Mouse (Mus musculus) forebrain, embryonic 15.5 days (tissue): ENCODE measurements around the gene Postn. TPM values are rescaled to one million over a fixed set of nuclear protein-coding genes. Genes with fewer than 3 reads are reported as not detected.

Experiments used
- ATAC-seq: fragments of 200-750 bp; cut with Nextera tagmentation; replicated peaks from 2 replicates; pipeline ENCODE4 v1.8.0; 2017; ENCODE audit warnings: mild to moderate bottlenecking, moderate TSS enrichment, moderate library complexity
- H3K27ac ChIP-seq: fragments of 300-500 bp; sonication (generic); replicated peaks from 2 replicates; pipeline ENCODE4 v1.5.1; 2015; ENCODE audit warnings: mild to moderate bottlenecking, inconsistent platforms
- H3K27me3 ChIP-seq: fragments of 300-500 bp; sonication (generic); 2 replicates; pipeline ENCODE4 v1.6.1; 2015; ENCODE audit warnings: inconsistent platforms
- H3K36me3 ChIP-seq: fragments of 300-500 bp; sonication (generic); 2 replicates; pipeline ENCODE4 v1.6.1; 2015; ENCODE audit warnings: mild to moderate bottlenecking, inconsistent platforms
- H3K4me1 ChIP-seq: fragments of 300-500 bp; sonication (generic); 2 replicates; pipeline ENCODE4 v1.6.1; 2015; ENCODE audit warnings: inconsistent platforms
- H3K4me2 ChIP-seq: fragments of 300-500 bp; sonication (generic); replicated peaks from 2 replicates; pipeline ENCODE4 v1.6.1; 2015; ENCODE audit warnings: mild to moderate bottlenecking, inconsistent platforms
- H3K4me3 ChIP-seq: fragments of 300-500 bp; sonication (generic); 2 replicates; pipeline ENCODE4 v1.5.1; 2015; ENCODE audit warnings: mild to moderate bottlenecking, inconsistent platforms
- H3K9ac ChIP-seq: fragments of 300-500 bp; sonication (generic); replicated peaks from 2 replicates; pipeline ENCODE4 v1.6.1; 2015; ENCODE audit warnings: mild to moderate bottlenecking, inconsistent platforms
- H3K9me3 ChIP-seq: fragments of 300-500 bp; sonication (generic); 2 replicates; pipeline ENCODE4 v1.6.1; 2016; ENCODE audit warnings: inconsistent platforms
- WGBS: fragments of 180-500 bp; shearing (Covaris S2); methylation state at CpG from one replicate; pipeline ENCODE4 v1.1.7; 2015; ENCODE audit warnings: mixed read lengths; 5-methylcytosine and 5-hydroxymethylcytosine counted together
- polyA plus RNA-seq: library from polyadenylated mRNA; unstranded; fragments of >200 nt; fragmentation: Nextera tagmentation; extraction: Ambion mirVana; gene quantifications from 2 replicates; pipeline ENCODE4 v1.2.1, GENCODE M21; 2015

Gene Postn
- polyA plus RNA-seq, 1 experiment from 2014 or later, result 12.2 TPM

GRCm38 (mm10) chr3:54399321-54399720 lies 38.4 kb downstream of the Postn start:
- no peaks in the 10 kb centered on the region for H3K4me1 ChIP-seq
- no peak for ATAC-seq
- no peak overlapping the region for H3K27ac ChIP-seq
- H3K9me3 ChIP-seq, result no peaks in the 10 kb centered on the region
- H3K4me3 ChIP-seq, result no peak overlapping the region
- WGBS, result 39% methylated on average over 2 of the region's 2 CpGs
- H3K27me3 ChIP-seq, result no peaks in the 10 kb centered on the region
- H3K4me2 ChIP-seq, result no peak overlapping the region
- H3K9ac ChIP-seq, result no peak overlapping the region
- no peaks in the 10 kb centered on the region for H3K36me3 ChIP-seq

GRCm38 (mm10) chr3:54399911-54400310 lies 39.0 kb downstream of the Postn start:
- H3K4me3 ChIP-seq, result no peak overlapping the region
- WGBS, result 74% methylated on average over 2 of the region's 2 CpGs
- no peak overlapping the region for H3K9ac ChIP-seq
- no peaks in the 10 kb centered on the region for H3K9me3 ChIP-seq
- no peaks in the 10 kb centered on the region for H3K36me3 ChIP-seq
- no peaks in the 10 kb centered on the region for H3K27me3 ChIP-seq
- H3K27ac ChIP-seq, result no peak overlapping the region
- H3K4me1 ChIP-seq, result no peaks in the 10 kb centered on the region
- no peak overlapping the region for H3K4me2 ChIP-seq
- ATAC-seq, result no peak

- no peak overlapping the region for H3K9ac ChIP-seq
- H3K4me2 ChIP-seq, result no peak overlapping the region
- no peaks in the 10 kb centered on the region for H3K36me3 ChIP-seq
- ATAC-seq, result no peak
- H3K4me1 ChIP-seq, result no peaks in the 10 kb centered on the region
- no peak overlapping the region for H3K27ac ChIP-seq
- H3K4me3 ChIP-seq, result no peak overlapping the region
- no peaks in the 10 kb centered on the region for H3K27me3 ChIP-seq
- H3K9me3 ChIP-seq, result no peaks in the 10 kb centered on the region
- WGBS, result 79% methylated on average over 1 of the region's 1 CpGs
Observed at GRCm38 (mm10) chr3:54400617-54401016, 39.7 kb downstream of the Postn start.

GRCm38 (mm10) chr3:54401706-54402105 lies 40.8 kb downstream of the Postn start:
- Histone ChIP-seq H3K4me2 (no peak overlapping the region), H3K27me3 (no peaks in the 10 kb centered on the region)

GRCm38 (mm10) chr3:54403791-54404190 lies 42.9 kb downstream of the Postn start:
- Histone ChIP-seq H3K9me3 (no peaks in the 10 kb centered on the region), H3K4me2 (no peak overlapping the region), H3K36me3 (no peaks in the 10 kb centered on the region), H3K27me3 (no peaks in the 10 kb centered on the region), H3K27ac (no peak overlapping the region), H3K4me3 (no peak overlapping the region), H3K9ac (no peak overlapping the region), H3K4me1 (no peaks in the 10 kb centered on the region)
- 83% methylated on average over 3 of the region's 3 CpGs for WGBS
- ATAC-seq, result no peak

More at GRCm38 (mm10) chr3:54401706-54402105, 40.8 kb downstream of the Postn start:
- H3K4me3 ChIP-seq, result no peak overlapping the region
- H3K4me1 ChIP-seq, result no peaks in the 10 kb centered on the region
- H3K9me3 ChIP-seq, result no peaks in the 10 kb centered on the region
- WGBS, result 90% methylated on average over 5 of the region's 5 CpGs
- ATAC-seq, result no peak
- H3K27ac ChIP-seq, result no peak overlapping the region
- no peak overlapping the region for H3K9ac ChIP-seq
- H3K36me3 ChIP-seq, result no peaks in the 10 kb centered on the region

GRCm38 (mm10) chr3:54406567-54406966 lies 45.7 kb downstream of the Postn start:
- H3K27ac ChIP-seq, result no peak overlapping the region
- H3K36me3 ChIP-seq, result no peaks in the 10 kb centered on the region
- no peak overlapping the region for H3K9ac ChIP-seq
- no peaks in the 10 kb centered on the region for H3K4me1 ChIP-seq
- H3K4me3 ChIP-seq, result no peak overlapping the region
- 70% methylated on average over 2 of the region's 2 CpGs for WGBS
- no peak for ATAC-seq
- H3K9me3 ChIP-seq, result no peaks in the 10 kb centered on the region
- no peak overlapping the region for H3K4me2 ChIP-seq
- no peaks in the 10 kb centered on the region for H3K27me3 ChIP-seq

- H3K4me3 ChIP-seq, result no peak overlapping the region
- no peak overlapping the region for H3K9ac ChIP-seq
- no peak for ATAC-seq
- no peak overlapping the region for H3K27ac ChIP-seq
- H3K9me3 ChIP-seq, result no peaks in the 10 kb centered on the region
- no peaks in the 10 kb centered on the region for H3K27me3 ChIP-seq
- no peaks in the 10 kb centered on the region for H3K4me1 ChIP-seq
- H3K4me2 ChIP-seq, result no peak overlapping the region
- WGBS, result 80% methylated on average over 3 of the region's 3 CpGs
- H3K36me3 ChIP-seq, result no peaks in the 10 kb centered on the region
Observed at GRCm38 (mm10) chr3:54411052-54411451, 50.1 kb downstream of the Postn start.

GRCm38 (mm10) chr3:54412885-54413583 lies 52.1 kb downstream of the Postn start:
- Histone ChIP-seq H3K27me3 (no peaks in the 10 kb centered on the region), H3K27ac (no peak overlapping the region), H3K9ac (no peak overlapping the region), H3K9me3 (no peaks in the 10 kb centered on the region), H3K36me3 (no peaks in the 10 kb centered on the region), H3K4me2 (no peak overlapping the region), H3K4me1 (no peaks in the 10 kb centered on the region), H3K4me3 (no peak overlapping the region)
- ATAC-seq, result no peak
- 88% methylated on average over 7 of the region's 7 CpGs for WGBS

- no peaks in the 10 kb centered on the region for H3K36me3 ChIP-seq
- H3K4me1 ChIP-seq, result no peaks in the 10 kb centered on the region
- H3K9ac ChIP-seq, result no peak overlapping the region
- no peak overlapping the region for H3K4me3 ChIP-seq
- no peaks in the 10 kb centered on the region for H3K9me3 ChIP-seq
- no peaks in the 10 kb centered on the region for H3K27me3 ChIP-seq
- 84% methylated on average over 1 of the region's 1 CpGs for WGBS
- ATAC-seq, result no peak
- H3K27ac ChIP-seq, result no peak overlapping the region
- H3K4me2 ChIP-seq, result no peak overlapping the region
Observed at GRCm38 (mm10) chr3:54413584-54413897, 52.6 kb downstream of the Postn start.

GRCm38 (mm10) chr3:54414386-54414785 lies 53.5 kb downstream of the Postn start:
- no peaks in the 10 kb centered on the region for H3K27me3 ChIP-seq
- no peak overlapping the region for H3K4me3 ChIP-seq
- no peak overlapping the region for H3K9ac ChIP-seq
- H3K9me3 ChIP-seq, result no peaks in the 10 kb centered on the region
- H3K36me3 ChIP-seq, result no peaks in the 10 kb centered on the region
- no peak overlapping the region for H3K4me2 ChIP-seq
- no peak overlapping the region for H3K27ac ChIP-seq
- ATAC-seq, result no peak
- H3K4me1 ChIP-seq, result no peaks in the 10 kb centered on the region
- WGBS, result 63% methylated on average over 1 of the region's 1 CpGs

- 61% methylated on average over 6 of the region's 6 CpGs for WGBS
- no peaks in the 10 kb centered on the region for H3K27me3 ChIP-seq
Observed at GRCm38 (mm10) chr3:54417833-54418386, 57.0 kb downstream of the Postn start.

GRCm38 (mm10) chr3:54420189-54420928 lies 59.5 kb downstream of the Postn start:
- H3K27me3 ChIP-seq, result no peaks in the 10 kb centered on the region
- H3K4me3 ChIP-seq, result no peak overlapping the region
- H3K36me3 ChIP-seq, result no peaks in the 10 kb centered on the region
- H3K4me1 ChIP-seq, result no peaks in the 10 kb centered on the region
- H3K9me3 ChIP-seq, result no peaks in the 10 kb centered on the region
- WGBS, result 82% methylated on average over 10 of the region's 10 CpGs
- H3K9ac ChIP-seq, result no peak overlapping the region
- no peak for ATAC-seq
- H3K27ac ChIP-seq, result no peak overlapping the region
- H3K4me2 ChIP-seq, result no peak overlapping the region

More at GRCm38 (mm10) chr3:54417833-54418386, 57.0 kb downstream of the Postn start:
- no peak overlapping the region for H3K27ac ChIP-seq
- H3K4me2 ChIP-seq, result no peak overlapping the region
- ATAC-seq, result no peak
- H3K4me1 ChIP-seq, result no peaks in the 10 kb centered on the region
- no peaks in the 10 kb centered on the region for H3K36me3 ChIP-seq
- no peaks in the 10 kb centered on the region for H3K9me3 ChIP-seq
- no peak overlapping the region for H3K4me3 ChIP-seq
- no peak overlapping the region for H3K9ac ChIP-seq
